Comparison of ENCODE assay signal across 21 mouse cellular contexts in genomic region chr5:146684429-146684828, GRCm38 (mm10).
DNase-seq lines count a peak whose midpoint lies in the region; ATAC-seq lines count a peak whose summit lies in the region.
"Had no signal": no experiment of that assay in that cellular context is flagged by ENCODE, and none has a peak within 500 bp of the region (broad histone marks: within the 10 kb centered on the region; RNA-seq: fewer than 3 reads in every experiment).

No protein-coding gene starts in this region.

- intact Hi-C loops in left cerebral cortex, postnatal 4 days (cut with DNase I): no loop called here

- H3K27me3 ChIP-seq in neural tube, embryonic 11.5 days (ENCODE audit: control insufficient read depth, insufficient read depth, low read length): peaks cover 2% of the 10 kb centered on the region; the same call in 1 of the 2 replicates
- H3K27me3 ChIP-seq in neural tube, embryonic 15.5 days (replicated peaks): peaks cover 12% of the 10 kb centered on the region
- no peaks in the 10 kb centered on the region for H3K27me3 ChIP-seq in intestine, embryonic 16.5 days (replicated peaks; ENCODE audit: control insufficient read depth, insufficient read depth, low read length)
- H3K27me3 ChIP-seq: stomach, embryonic 15.5 days had no signal

- no peak overlapping the region for H3K9ac ChIP-seq in neural tube, embryonic 11.5 days (ENCODE audit: low read length)
- no peak overlapping the region for H3K9ac ChIP-seq in neural tube, embryonic 15.5 days (replicated peaks)
- no peak overlapping the region for H3K9ac ChIP-seq in intestine, embryonic 16.5 days (ENCODE audit: low read depth, low read length)
- H3K9ac ChIP-seq: forebrain, embryonic 15.5 days; hindbrain, embryonic 14.5 days; limb, embryonic 15.5 days; midbrain, embryonic 12.5 days; stomach, embryonic 15.5 days had no signal

- 50% methylated on average over 3 of the region's 3 CpGs for WGBS in neural tube, embryonic 11.5 days
- 26% methylated on average over 3 of the region's 3 CpGs for WGBS in neural tube, embryonic 15.5 days
- WGBS in intestine, embryonic 16.5 days: 57% methylated on average over 3 of the region's 3 CpGs

- H3K36me3 ChIP-seq in neural tube, embryonic 11.5 days (ENCODE audit: control insufficient read depth, insufficient read depth, low read length): no peaks in the 10 kb centered on the region
- H3K36me3 ChIP-seq in neural tube, embryonic 15.5 days: no peaks in the 10 kb centered on the region
- no peaks in the 10 kb centered on the region for H3K36me3 ChIP-seq in intestine, embryonic 16.5 days (ENCODE audit: control insufficient read depth, insufficient read depth, low read length)
- H3K36me3 ChIP-seq: embryonic facial prominence, embryonic 10.5 days; forebrain, embryonic 15.5 days; limb, embryonic 15.5 days; midbrain, embryonic 12.5 days; stomach, embryonic 15.5 days had no signal

- H3K9me3 ChIP-seq in neural tube, embryonic 11.5 days (ENCODE audit: control insufficient read depth, low read length): no peaks in the 10 kb centered on the region
- H3K9me3 ChIP-seq in neural tube, embryonic 15.5 days (replicated peaks): no peaks in the 10 kb centered on the region
- no peaks in the 10 kb centered on the region for H3K9me3 ChIP-seq in intestine, embryonic 16.5 days (ENCODE audit: control insufficient read depth, low read length)
- H3K9me3 ChIP-seq: embryonic facial prominence, embryonic 10.5 days; forebrain, embryonic 15.5 days; limb, embryonic 15.5 days; midbrain, embryonic 12.5 days; stomach, embryonic 15.5 days had no signal

- no peak overlapping the region for H3K27ac ChIP-seq in neural tube, embryonic 11.5 days (ENCODE audit: low read depth, low read length)
- H3K27ac ChIP-seq in neural tube, embryonic 15.5 days (replicated peaks): no peak overlapping the region
- H3K27ac ChIP-seq in intestine, embryonic 16.5 days (ENCODE audit: low read length): peak overlapping the region; percentile 29; the same call in 1 of the 2 replicates
- H3K27ac ChIP-seq: embryonic facial prominence, embryonic 10.5 days; forebrain, embryonic 15.5 days; hindbrain, embryonic 14.5 days; limb, embryonic 15.5 days; midbrain, embryonic 12.5 days; stomach, embryonic 15.5 days had no signal

- peak; percentile 20 for DNase-seq in left cerebral cortex, postnatal 4 days
- no peak for DNase-seq in left cerebral cortex, adult 8-10 months (ENCODE audit: low spot score in 2 of 2)
- DNase-seq in neural tube, embryonic 11.5 days (ENCODE audit: low spot score): no peak
- no peak for DNase-seq in embryo, embryonic 10.5 days (ENCODE audit: low spot score)
- no peak for DNase-seq in B cell, adult 2 months
- DNase-seq: adrenal gland, postnatal 14 days; cerebellum, adult 8-10 months; gastrocnemius, postnatal 10 days; layer of hippocampus, adult 9-11 months; right cerebral cortex, adult 18-20 months; thymus, adult 18-20 months; thymus, postnatal 36 days had no signal

- no peak overlapping the region for H3K4me2 ChIP-seq in neural tube, embryonic 11.5 days (ENCODE audit: low read depth)
- H3K4me2 ChIP-seq in neural tube, embryonic 15.5 days: no peak overlapping the region
- no peak overlapping the region for H3K4me2 ChIP-seq in intestine, embryonic 16.5 days (ENCODE audit: low read depth, low read length)
- H3K4me2 ChIP-seq: forebrain, embryonic 15.5 days; heart, embryonic 11.5 days; hindbrain, embryonic 14.5 days; limb, embryonic 15.5 days; midbrain, embryonic 12.5 days; stomach, embryonic 15.5 days had no signal

- no peak overlapping the region for H3K4me3 ChIP-seq in neural tube, embryonic 11.5 days (ENCODE audit: low read depth, low read length)
- H3K4me3 ChIP-seq in neural tube, embryonic 15.5 days (replicated peaks): no peak overlapping the region
- no peak overlapping the region for H3K4me3 ChIP-seq in intestine, embryonic 16.5 days (ENCODE audit: low read length)
- H3K4me3 ChIP-seq: embryonic facial prominence, embryonic 10.5 days; forebrain, embryonic 15.5 days; limb, embryonic 15.5 days; midbrain, embryonic 12.5 days; stomach, embryonic 15.5 days had no signal

- H3K4me1 ChIP-seq in neural tube, embryonic 11.5 days (ENCODE audit: control insufficient read depth, insufficient read depth, low read length): peaks cover 5% of the 10 kb centered on the region; the same call in 1 of the 2 replicates
- H3K4me1 ChIP-seq in neural tube, embryonic 15.5 days: peaks cover 27% of the 10 kb centered on the region
- peaks cover 47% of the 10 kb centered on the region for H3K4me1 ChIP-seq in intestine, embryonic 16.5 days (ENCODE audit: control insufficient read depth, insufficient read depth, low read length)
- H3K4me1 ChIP-seq: forebrain, embryonic 15.5 days; limb, embryonic 15.5 days had no signal

- peak; percentile 26; the same call in 1 of the 2 replicates for ATAC-seq in neural tube, embryonic 11.5 days (ENCODE audit: insufficient read depth, low FRiP score, low TSS enrichment)
- ATAC-seq in neural tube, embryonic 15.5 days (ENCODE audit: low FRiP score): no peak
- ATAC-seq in intestine, embryonic 16.5 days: no peak
- ATAC-seq: forebrain, embryonic 15.5 days had no signal
